Mouse (Mus musculus) kidney, adult 2 months (tissue): ENCODE data around the gene Sod2.
"Not testable (repeated sequence)": the region's sequence is repeated elsewhere in the genome, so short reads cannot be mapped to it uniquely, and the experiment has no call there.

ENCODE experiments used
- CTCF ChIP-seq: fragments of 200-500 bp; conservative IDR thresholded peaks from 2 replicates; pipeline ENCODE4 v1.5.1; 2011; ENCODE audit warnings: low read depth, mild to moderate bottlenecking, control low read depth, low read length, moderate library complexity, mixed read lengths; ENCODE audit not compliant: insufficient read depth, insufficient read length
- POLR2A ChIP-seq: fragments of 200-500 bp; IDR thresholded peaks from one replicate; pipeline ENCODE4 v1.6.1; 2011; ENCODE audit warnings: low read depth, low read length, control low read depth

DNA sequence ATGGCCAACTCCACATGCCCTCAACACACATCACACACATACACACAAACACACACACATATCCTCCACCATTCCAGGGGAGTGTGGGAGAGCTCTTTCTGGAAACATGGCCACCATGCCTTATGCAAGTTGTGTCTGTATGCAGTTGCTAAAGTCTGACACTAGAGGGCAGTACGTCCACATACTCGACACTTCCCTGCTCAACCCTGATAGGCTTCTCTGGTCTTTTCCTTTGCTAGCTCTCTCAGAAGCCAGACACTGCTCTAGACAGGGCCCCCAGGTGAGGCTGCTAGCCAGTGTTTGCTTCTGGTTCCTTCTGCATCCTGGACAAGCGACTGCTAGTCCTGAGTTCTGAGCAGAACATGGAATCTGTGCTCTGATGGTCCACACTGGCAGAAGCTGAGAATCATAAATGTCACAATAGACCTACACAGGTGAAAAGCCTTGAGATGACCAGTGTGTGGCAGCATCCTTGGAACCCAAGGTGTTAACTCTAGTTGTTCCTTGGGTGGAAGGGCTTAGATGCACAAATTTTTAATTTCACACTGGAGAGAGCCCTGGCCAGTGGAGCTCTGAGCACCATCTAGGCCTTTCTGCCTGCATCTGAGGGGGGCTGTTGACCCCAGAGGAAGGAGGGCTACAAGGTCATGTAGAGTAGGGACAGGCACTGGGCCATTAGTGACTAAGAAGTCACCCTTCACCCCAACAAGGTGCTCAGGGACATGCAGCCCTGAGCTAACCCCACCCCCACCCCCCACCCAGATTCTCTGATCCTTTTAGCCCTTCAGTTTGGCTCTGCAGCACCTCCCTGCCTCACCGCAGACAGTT lies 37.4 kb downstream of the Sod2 start:
- TF ChIP-seq POLR2A: not testable (repeated sequence)
- TF ChIP-seq CTCF: peak; percentile 38
